Mouse (Mus musculus) urinary bladder, adult 18-20 months (tissue): ENCODE data around the gene Map1b.

Experiments
- DNase-seq, 2 experiments: peaks; one replicate each; pipeline ENCODE4 v3.0.0; 2022; ENCODE audit warnings: low spot score in 2 of 2, mixed read lengths in 2 of 2

Gene Map1b

DNA sequence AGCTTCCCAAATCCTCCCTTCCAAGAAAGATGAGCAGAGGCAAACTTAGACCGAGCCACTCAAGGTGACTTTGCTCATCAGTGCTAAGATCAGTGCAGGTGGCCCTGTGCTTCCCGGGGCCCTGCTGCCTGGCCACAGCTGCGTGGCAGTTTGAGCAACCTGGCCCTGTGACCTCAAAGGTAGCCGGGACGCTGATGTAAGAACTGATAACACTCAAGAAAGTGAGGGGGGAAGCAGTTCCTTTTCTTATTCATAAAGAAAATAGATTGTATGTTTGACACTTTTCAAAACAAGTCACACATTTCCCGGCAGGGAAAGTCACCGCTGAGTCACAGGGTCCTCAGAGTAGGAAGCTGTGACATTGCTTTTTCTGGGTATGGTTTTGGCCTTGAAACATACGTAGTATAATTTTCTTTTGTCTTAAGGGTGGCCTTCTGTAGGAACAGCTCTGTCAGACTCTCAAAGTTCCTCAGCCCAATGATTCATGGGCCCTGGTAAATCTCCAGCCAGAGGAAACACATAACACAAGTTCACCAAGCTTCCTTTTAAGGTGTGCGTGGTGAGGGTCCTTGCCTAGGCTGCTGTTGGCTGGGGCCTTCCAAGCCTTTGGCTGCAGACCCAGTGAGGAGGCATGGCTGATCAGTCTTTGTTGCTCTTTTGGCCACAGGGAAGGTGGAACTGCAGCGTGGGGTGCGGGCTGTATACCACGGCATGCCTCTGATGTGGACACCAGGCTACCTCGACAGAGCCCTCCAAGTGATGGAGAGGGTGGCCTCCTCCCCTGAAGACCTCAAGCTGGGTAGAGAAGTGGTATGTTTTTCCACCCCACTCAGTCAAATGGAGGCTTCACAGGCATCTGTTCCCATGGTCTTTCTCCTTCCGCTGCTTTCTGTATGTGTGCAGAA is 105.5 kb downstream of the Map1b start:
- DNase-seq, result no peak

DNA sequence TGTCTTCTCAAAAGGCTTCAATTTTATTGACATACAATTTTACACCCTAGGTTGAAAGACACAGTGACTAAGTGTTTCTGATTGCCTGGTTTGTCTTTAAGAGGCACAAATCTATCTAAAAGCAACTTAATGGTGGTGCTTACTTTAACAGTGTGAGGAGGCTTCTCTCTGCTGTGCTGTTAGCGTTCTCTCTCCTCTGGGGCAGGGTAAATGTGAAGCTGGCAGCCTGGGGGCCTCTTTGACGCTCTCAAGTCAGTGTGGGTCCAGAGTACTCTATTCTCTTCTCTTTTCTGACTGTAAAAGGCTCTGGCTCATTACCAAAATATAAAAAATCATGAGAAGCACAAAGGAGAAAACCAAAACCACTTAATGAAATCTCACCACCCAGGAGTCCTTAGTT is 107.1 kb downstream of the Map1b start:
- no peak for DNase-seq

DNA sequence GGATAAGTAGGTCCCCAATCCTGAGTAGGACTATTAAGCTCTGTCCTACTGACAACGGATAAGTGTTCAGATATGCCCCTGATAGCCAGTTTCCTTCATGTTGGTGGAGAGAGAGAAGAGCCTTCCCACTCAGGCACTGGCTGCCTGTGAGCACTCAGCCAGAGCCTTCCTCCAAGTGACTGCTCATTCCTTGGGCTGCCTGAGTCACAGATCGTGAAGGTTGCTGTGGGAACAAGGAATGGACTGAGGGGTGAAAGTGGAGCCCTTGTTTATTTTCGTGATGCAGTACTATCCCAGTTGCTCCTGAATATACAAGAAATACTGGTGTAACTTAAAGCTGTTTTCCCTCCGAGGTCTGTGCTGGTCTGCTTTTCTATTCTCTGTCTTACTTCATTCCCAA is 117.0 kb downstream of the Map1b start:
- no peak for DNase-seq

DNA sequence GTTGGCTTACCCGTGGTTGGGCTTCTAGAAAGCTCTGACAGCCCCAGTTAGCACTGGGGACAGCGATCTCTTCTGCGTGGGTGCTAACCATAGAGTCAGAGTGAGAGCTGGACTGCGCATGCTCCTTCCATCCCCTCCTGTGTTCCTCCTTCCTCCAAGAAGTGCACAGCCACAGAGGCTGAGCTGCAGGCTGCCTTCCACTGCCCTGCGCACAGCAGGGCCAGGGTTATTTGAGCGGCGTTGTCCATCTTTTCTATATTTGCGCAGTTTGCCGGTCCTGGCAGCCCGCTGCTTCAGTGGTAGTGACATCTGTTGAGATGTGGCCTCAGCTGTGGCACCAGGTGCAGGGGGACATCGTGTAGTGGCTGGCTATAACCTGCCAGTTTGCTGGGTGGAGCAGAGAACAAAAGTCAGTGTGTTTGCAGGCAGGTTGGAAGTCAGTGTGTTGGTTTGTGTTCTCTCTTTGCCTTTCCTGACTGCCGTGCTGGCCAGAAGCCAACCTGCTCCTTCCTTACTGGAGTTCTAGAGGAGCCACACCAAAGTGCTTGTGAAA is 118.1 kb downstream of the Map1b start:
- no peak for DNase-seq

DNA sequence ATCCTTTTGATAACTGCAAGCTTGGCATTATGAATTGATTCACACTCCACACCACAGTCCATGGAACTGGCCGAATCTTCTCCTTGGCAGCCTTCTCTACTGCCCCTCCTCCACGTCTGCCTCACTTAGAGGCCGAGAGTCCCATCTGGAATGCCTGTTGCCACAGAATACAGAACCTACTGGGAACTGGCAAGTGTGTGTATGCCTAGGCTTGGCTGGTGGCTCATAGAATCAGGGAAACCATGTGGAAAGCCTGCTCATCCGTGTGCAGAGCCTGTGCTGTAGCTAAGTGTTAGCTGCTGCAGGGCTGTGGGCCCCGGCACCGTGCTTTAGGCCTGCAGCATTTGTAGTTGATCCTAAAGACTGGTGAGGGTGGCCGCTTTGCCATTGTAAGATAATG is 119.1 kb downstream of the Map1b start:
- DNase-seq, result no peak

DNA sequence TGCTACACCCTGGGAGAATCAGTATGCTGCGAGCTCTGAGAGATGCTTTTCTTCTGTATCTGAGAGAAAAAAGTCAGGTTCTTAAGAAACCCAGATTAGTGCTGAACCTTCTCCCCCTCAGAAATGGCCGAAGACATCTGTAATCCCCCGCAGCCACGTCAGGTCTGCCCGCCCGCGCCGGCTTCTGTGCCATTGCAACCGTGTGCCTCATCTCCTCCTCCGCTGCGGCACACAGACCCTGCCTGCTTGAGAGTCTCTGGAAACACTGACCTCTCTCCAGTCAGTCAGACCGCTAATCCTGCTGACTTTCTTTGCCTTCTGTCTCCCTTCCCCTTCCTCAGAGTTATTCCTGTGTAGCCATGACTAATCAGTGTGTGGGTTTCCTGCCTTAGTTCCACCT is 120.8 kb downstream of the Map1b start:
- DNase-seq, result no peak

DNA sequence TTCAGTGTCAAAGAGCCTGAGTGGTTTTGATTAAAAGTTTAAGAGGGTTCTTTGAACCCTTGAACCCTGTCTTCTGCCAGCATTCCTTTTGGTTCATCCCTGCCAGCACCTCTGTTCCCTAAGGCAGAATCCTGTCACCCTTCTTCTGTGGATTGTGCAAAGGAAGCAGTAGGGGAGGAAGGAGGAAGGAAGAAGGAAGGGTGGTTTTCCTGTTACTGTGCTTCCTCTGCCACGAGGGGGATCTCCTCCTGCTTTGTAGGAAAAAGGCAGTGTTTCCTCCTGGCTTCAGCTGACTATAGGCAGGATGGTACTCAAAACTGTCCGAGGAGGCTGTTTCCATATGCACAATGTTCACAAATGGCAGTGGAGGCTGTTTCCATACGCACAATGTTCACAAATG is 121.6 kb downstream of the Map1b start:
- no peak for DNase-seq

DNA sequence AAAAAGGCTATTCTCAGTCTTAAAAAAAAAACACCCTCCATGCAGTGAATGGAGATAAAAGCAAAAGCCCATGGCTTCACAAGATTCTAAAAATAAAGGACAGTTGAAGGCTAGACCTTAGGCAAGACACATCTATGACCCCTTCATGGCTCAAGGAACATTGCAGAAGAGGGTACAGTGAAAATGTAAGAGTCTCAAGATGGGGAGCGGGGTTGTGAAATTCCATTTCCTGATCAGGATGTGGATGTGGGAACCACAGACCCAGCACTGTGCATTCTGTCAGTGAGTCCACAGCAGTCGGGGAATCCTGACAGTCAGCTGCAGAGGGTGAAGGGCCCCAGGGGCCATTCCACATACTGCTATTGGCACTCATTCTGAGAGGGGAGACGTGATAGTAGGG is 123.2 kb downstream of the Map1b start:
- no peak for DNase-seq

DNA sequence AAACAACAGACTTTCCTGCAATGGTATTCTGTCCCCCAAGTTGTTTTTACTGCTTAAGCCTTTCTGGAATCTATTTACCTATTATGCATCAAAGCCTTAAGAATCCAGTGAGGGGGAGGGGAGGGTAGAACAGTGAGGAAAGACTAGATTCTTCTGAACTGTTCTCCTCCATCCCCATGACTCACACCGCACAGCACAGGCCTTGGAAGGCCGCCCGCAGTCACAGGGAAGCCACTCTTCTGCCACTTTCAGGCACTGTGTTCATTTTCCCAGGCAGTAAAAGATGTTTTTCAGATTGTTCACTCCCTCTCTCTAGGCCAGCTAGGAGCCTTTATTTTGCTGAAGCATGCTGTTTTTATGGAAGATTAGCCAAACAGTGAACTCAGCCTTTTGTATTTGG is 124.9 kb downstream of the Map1b start:
- peak in 1 of 2 experiments; percentile 64 for DNase-seq

DNA sequence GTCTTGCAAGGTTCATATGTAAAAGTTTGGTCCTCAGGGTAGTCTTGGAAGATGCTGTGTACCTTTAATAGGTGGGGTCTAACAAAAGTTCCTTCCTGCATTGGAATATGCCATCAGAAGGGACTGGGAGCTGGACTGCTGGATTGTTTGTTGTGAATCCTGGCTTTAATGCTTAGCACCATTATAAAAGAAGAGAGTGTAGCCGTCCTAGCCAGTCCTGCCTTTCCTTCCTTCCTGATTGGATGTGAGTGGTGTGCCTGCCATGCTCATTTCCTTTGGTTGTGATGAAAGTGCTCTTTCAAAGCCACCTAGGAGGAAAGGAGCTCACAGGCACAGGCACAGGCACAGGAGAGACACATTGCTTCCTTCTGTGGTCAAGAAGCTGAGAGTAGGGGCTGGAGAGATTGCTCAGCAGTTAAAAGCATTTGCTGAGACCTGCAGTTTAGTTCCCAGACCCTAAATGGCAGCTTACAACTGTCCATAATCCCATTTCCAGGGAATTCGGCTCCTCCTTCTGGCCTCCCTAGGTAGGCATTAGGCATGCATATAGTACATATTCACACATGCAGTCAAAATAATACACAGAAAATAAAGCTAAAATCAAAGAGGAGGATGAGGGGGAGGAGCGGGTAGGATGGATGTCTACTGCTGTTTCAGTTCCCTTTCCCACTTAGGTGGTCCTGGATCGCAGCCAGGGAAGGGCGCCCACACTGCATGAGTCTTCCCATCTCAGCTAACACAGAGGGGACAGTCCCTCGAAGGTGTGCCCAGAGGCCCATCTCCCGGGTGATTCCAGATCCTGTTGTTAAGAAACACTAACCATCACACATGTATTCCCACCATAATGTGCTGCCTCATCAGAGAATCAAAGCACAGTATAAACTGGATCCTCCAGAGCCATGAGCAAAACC is 128.2 kb downstream of the Map1b start:
- DNase-seq, result no peak

DNA sequence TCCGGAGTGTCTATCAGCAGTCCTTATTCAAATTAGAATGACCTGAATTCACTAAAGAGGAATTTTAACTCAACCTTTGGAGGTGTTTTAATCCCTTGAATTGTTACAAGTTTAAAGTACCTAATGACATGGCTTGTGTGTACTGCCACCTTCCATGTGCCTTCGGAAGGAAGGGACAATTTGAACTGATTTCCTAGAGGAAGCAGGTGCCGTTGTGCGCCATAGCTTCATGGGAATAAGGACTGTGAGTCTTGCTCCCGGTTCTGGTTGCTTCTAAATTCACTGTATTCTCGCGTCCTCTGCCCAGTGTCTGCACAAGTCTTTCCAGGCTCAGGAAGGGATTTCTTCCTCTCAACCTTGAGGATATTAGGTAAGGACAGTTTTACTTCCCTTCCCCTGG is 130.0 kb downstream of the Map1b start:
- no peak for DNase-seq

DNA sequence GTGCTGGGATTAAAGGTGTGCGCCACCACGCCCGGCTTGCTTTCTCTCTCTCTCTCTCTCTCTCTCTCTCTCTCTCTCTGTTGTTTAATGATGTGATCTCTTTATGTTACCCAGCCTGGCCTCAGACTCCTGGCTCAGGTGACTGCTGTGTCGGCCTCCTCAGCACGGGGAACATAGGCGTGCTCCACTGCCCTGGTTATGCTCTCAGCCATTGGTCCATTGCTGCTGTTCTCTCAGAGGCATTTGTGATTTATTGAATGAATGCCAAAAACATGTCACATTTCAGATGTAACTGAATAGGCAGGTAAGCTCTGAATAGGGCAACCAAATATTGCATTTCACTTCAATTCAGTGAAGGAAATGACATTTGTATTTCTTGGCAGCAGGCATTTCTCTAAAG is 130.4 kb downstream of the Map1b start:
- no peak for DNase-seq

DNA sequence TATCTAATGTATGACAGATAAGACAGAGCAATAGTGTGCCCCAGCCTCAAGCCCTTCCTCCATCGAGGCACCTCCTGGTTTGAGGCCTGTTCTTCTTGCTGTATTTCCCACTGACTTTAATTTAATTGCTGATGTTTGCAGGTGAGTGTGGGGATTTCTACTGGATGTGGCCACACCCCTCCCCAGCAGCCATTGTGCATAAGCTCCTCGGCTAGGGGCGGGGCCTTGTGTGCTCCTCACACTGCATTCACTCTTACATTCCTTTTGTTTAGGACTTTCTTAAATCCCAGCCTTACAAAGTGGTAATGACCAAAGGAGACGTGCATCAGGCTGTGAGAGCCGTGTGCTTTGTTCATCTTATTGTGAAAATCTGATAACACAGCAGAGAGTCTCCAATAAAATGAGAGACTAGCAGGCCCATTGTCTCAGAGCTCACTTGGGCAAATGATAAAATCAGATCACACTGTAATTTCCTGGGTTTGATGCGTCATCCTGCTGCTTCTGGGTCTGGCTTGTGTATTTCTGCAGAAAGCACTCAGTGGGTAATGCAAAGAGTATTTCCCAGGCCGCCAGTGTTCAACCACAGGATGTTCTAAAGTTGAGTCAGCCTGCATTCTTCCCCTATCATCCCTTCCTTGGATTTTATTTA is 131.7 kb downstream of the Map1b start:
- no peak for DNase-seq

DNA sequence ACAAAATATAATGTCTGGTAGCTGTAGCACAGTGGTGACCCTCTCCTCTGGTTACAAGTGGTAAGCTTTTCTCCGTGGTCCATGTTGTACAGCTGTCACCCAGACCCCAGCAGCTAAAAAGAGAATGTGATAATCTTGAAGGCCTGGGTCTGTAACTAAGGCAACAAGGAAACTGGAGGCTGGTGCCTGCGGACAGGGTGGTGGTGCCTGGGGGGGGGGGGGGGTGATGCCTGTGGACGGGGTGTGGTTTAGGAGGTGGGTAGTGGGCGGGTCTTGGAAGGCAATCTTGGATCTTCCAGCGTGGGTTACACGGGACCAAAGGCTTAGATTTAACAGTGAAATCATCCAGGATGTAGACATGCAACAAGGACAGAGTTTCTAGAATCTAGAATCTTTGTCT is 134.0 kb downstream of the Map1b start:
- no peak for DNase-seq

DNA sequence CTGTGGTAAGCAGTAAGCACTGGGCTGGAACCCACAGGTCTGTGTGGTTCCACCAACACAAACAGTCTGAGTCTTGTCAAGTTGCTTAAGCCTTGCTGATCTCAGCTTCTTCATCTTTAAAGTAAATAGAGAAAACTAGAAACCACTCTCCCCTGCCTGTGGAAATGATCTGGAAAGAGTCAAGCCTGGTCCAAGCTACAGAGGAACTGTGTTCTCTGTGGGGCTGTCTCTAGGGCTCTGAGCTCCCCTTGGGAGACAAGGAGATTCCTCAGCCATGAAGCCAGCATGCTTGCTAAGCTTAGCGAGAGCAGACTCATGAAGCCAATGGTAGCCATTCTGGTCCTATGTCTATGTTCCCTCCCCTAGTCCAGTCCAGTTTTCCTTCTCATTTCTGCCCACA is 138.1 kb downstream of the Map1b start:
- no peak for DNase-seq

DNA sequence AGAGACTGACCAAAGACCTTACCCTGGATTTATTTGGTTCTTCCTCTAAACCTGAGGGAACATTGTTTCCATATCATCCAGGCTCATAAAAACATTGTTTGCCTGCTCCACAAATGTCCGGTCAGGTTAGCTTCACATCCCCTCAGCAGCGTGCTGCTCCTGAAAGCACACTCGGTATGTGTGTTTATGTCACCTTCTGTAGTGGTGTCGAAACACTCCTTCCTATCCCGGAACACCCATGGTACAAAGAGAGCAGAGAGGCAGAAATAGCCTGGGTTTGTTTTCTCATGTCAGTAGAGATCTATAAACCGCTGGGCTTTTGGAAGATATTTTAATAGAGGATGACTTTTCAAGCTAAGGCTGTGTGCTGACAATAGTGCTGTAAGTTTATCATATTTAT is 139.3 kb downstream of the Map1b start:
- DNase-seq, result no peak

DNA sequence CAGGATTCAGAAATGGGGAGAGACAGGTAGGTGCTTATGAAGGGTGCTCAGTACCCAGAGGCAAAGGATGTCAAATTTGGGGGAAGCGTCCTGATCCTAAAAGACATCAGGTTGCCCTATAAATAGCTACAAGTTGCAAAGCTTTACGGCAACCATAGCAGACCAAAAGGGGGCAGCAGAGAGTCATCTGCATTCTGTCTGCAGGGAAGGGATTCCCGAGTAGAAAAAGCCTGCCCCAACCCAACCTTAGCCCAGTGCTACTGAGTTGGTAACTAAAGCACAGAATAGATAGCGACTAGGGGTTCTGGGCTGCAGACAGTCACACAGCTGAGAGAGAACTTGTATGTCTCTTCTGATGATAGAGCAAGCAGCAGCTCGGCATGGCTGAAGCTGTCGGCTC is 140.8 kb downstream of the Map1b start:
- DNase-seq, result peak; percentile 50 to 71

DNA sequence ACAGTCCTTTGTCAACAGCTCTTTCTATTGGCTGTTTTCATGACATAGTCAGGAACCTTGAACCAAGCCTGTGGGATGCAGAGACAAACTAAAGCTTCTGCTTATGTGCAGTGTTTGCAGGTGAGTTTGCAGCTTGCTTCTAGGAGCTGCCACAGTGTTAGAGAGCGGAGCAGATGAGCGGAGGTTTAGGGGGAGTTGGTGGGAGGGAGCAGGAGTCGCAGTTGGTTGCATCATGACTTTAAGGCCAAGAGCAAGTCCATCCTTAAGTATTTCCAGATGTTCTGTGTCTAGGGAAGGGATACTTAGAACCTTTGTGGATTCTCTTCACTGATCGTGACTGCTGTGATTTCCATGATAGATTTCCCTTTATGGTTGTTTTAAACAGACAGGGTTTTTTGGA is 142.1 kb downstream of the Map1b start:
- no peak for DNase-seq

DNA sequence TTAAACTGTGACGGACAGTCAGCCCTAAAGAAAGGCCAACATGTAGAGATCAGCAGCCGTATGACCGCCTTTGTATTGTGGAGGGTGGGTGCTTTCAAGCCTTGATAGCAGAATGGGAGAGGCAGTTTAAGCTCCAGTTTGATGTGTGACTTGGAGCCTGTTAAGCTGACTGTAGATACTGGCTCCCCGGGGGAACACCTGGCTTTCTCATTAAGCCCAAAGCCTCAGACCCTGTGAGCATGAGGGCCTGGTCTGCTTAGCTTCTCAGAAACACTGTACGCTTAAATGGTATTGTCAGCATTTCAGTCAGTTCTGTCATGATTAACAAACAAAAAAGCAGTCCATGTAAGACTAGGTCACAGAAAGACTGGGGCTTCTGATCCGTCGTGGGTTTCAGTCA is 142.7 kb downstream of the Map1b start:
- DNase-seq, result no peak
